Mouse (Mus musculus) hindbrain, postnatal 0 days (tissue): Measurements from ENCODE around the gene Mkln1. TPM values are rescaled to one million over a fixed set of nuclear protein-coding genes. Genes with fewer than 3 reads are reported as not detected.

Experiments
- ATAC-seq: fragments of 200-750 bp; cut with Nextera tagmentation; 2 replicates; pipeline ENCODE4 v1.8.0; 2017; ENCODE audit warnings: mild to moderate bottlenecking, moderate TSS enrichment, moderate library complexity
- DNase-seq: peaks from one replicate; pipeline ENCODE4 v3.0.0-alpha.2; 2015; ENCODE audit warnings: low spot score
- H3K27ac ChIP-seq: fragments of 300-500 bp; sonication (generic); 2 replicates; pipeline ENCODE4 v1.5.1; 2014; ENCODE audit warnings: mild to moderate bottlenecking
- H3K27me3 ChIP-seq: fragments of 300-500 bp; sonication (generic); 2 replicates; pipeline ENCODE4 v1.6.1; 2014; ENCODE audit warnings: low read length, mixed read lengths; ENCODE audit not compliant: insufficient read depth
- H3K36me3 ChIP-seq: fragments of 300-500 bp; sonication (generic); 2 replicates; pipeline ENCODE4 v1.6.1; 2014; ENCODE audit warnings: low read length, mixed read lengths; ENCODE audit not compliant: insufficient read depth
- H3K4me1 ChIP-seq: fragments of 300-500 bp; sonication (generic); 2 replicates; pipeline ENCODE4 v1.6.1; 2014; ENCODE audit warnings: antibody characterized with exemption, low read length, mixed read lengths; ENCODE audit not compliant: insufficient read depth
- H3K4me2 ChIP-seq: fragments of 300-500 bp; sonication (generic); 2 replicates; pipeline ENCODE4 v1.6.1; 2014; ENCODE audit warnings: low read depth, mild to moderate bottlenecking, low read length, moderate library complexity, mixed read lengths
- H3K4me3 ChIP-seq: fragments of 300-500 bp; sonication (generic); 2 replicates; pipeline ENCODE4 v1.5.1; 2014; ENCODE audit warnings: low read length
- H3K9ac ChIP-seq: fragments of 300-500 bp; sonication (generic); replicated peaks from 2 replicates; pipeline ENCODE4 v1.6.1; 2014; ENCODE audit warnings: mild to moderate bottlenecking, low read length, moderate library complexity, mixed read lengths
- H3K9me3 ChIP-seq: fragments of 300-500 bp; sonication (generic); 2 replicates; pipeline ENCODE4 v1.6.1; 2016; ENCODE audit warnings: low read length, mixed read lengths
- CTCF ChIP-seq: IDR thresholded peaks from 2 replicates; pipeline ENCODE4 v1.5.1; 2016; ENCODE audit warnings: antibody characterized with exemption, control low read depth, low read depth
- WGBS: fragments of 180-500 bp; shearing (Covaris S2); extraction: QIAGEN DNeasy Blood & Tissue Kit; methylation state at CpG from one replicate; pipeline ENCODE4 v1.1.7; 2014; 5-methylcytosine and 5-hydroxymethylcytosine counted together
- polyA plus RNA-seq: library from polyadenylated mRNA; unstranded; fragments of >200 nt; fragmentation: Nextera tagmentation; extraction: Ambion mirVana; gene quantifications from 2 replicates; pipeline ENCODE4 v1.2.1, GENCODE M21; 2015
- total RNA-seq: library from RNA; depleted of rRNA; stranded (reverse); fragments of >200 nt; gene quantifications from 2 replicates; pipeline ENCODE4 v1.2.3, GENCODE M21; 2014

Gene Mkln1
- total and polyA plus RNA-seq, 2 experiments from 2014 or later, result 53.4 to 88.3 TPM

DNA sequence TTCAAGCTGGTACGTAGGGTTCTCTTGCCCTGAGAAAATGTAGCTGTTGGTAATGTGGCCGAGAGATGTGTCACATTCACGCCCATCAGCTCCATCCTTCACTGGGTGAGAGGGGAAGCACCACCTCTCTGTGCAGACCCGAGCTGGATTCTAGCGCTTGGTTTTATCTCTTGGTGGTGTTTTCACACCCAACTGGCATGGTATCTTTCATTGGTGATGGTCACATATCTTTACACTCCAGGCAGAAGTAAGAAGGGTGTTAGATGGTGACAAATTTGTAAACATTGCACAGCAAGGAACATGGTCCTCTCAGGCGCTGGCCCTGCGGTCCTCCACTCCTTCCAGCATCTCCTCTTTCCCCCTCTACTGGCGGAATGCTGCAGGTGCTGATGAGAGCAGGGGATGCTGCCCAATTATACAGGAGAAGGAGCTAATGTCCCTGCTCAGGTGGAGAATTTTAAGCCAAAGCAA is 120.5 kb downstream of the Mkln1 start:
- WGBS, result 69% methylated on average over 8 of the region's 8 CpGs
- peak; percentile 75 for TF ChIP-seq CTCF
- H3K4me3 ChIP-seq, result no peak overlapping the region
- H3K9me3 ChIP-seq, result no peaks in the 10 kb centered on the region
- ATAC-seq, result peak; percentile 60; the same call in 1 of the 2 replicates
- no peak overlapping the region for H3K27ac ChIP-seq
- peaks cover 9% of the 10 kb centered on the region; the same call in 1 of the 2 replicates for H3K4me1 ChIP-seq
- H3K36me3 ChIP-seq, result 0 out of 2 replicates have a peak, but pooled peaks cover under 1% of the 10 kb centered on the region
- DNase-seq, result peak; percentile 67
- no peak overlapping the region for H3K4me2 ChIP-seq
- H3K27me3 ChIP-seq, result no peaks in the 10 kb centered on the region
- no peak overlapping the region for H3K9ac ChIP-seq

DNA sequence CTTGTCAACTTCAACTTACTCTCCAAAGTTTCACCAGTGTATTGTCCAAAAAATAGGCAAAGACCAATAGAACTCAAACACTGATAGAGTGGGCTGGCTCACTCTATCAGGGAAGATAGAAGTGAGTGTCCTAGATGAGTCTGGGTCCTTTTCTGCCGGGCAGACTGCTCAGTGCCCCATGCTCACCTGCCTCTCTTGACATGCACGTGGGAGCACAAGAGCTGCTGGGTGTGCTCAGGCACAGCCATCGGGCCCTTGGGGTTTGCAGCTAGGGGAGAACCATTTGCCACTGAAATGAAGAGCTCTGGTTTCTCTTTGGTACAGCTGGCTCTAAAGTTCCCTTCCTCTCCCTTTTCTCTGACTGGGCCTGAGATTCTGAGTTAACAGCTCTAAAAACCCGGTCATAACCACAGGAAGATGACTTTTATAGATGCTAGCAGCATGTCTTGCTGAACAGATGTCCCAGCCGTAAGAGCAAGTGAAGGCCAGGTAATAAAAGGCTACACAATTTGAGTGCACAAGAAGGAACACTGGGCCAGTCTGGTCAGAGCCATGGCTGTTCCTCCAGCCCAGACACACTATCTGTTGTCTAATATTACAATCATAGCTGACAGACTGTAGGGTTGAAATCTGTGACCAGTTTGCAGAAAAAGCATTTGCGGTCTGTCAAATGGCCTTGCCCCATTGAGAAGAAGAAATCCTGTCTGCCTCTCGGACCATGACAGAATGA is 122.1 kb downstream of the Mkln1 start:
- no peak overlapping the region for H3K4me3 ChIP-seq
- 57% methylated on average over 7 of the region's 7 CpGs for WGBS
- no peaks in the 10 kb centered on the region for H3K27me3 ChIP-seq
- DNase-seq (peak; percentile 31), ATAC-seq (no peak)
- no peak overlapping the region for H3K4me2 ChIP-seq
- H3K9ac ChIP-seq, result no peak overlapping the region
- H3K36me3 ChIP-seq, result 0 out of 2 replicates have a peak, but pooled peaks cover 5% of the 10 kb centered on the region
- peak overlapping the region; percentile 60 for H3K27ac ChIP-seq
- no peak for TF ChIP-seq CTCF
- peaks cover 9% of the 10 kb centered on the region; the same call in 1 of the 2 replicates for H3K4me1 ChIP-seq
- H3K9me3 ChIP-seq, result no peaks in the 10 kb centered on the region

DNA sequence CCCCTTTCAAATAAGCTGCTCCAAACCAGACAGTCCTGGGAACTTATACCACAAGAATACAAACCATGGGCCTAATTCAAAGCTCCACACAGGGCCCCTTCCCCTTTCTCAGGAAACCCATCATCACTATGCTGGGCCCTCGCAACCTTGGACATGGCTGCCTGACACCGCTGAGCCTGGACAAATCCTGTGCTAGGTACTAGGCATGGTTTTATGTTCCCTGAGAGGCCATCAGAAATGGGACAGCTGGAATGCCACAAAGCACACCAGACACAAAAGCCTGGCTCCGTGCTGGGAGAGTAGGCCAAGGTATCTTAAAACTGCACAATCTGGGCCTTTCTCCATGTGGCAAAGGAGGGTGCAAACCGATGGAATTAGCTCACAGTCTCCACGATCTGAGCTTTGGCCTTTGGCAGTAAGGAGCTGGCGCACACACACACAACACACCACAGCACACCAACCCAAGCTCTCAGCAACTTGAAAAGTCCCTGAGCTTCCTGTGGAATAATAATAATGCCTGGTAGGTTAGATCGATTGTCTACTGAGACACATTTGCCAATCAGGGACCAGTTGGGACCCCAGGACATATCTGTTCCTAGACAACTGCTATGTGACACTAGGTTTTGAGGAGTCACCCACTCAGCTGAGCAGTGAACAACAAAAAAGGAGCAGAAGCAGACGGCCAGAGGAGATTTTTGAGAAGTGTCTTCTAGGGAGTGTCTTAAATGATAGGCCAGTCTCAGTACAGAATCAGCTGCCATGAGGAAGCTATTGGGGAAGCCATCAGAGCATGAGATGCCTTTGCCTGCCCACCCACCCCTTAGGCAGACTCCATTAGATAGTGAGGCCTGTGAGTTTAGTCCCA is 123.2 kb downstream of the Mkln1 start:
- no peak overlapping the region for H3K4me3 ChIP-seq
- 0 out of 2 replicates have a peak, but pooled peaks cover 5% of the 10 kb centered on the region for H3K36me3 ChIP-seq
- peak overlapping the region; percentile 60 for H3K27ac ChIP-seq
- H3K27me3 ChIP-seq, result no peaks in the 10 kb centered on the region
- H3K9ac ChIP-seq, result no peak overlapping the region
- H3K4me2 ChIP-seq, result no peak overlapping the region
- H3K9me3 ChIP-seq, result no peaks in the 10 kb centered on the region
- DNase-seq (no peak), ATAC-seq (no peak)
- no peak for TF ChIP-seq CTCF
- peaks cover 9% of the 10 kb centered on the region; the same call in 1 of the 2 replicates for H3K4me1 ChIP-seq
- WGBS, result 71% methylated on average over 8 of the region's 8 CpGs

DNA sequence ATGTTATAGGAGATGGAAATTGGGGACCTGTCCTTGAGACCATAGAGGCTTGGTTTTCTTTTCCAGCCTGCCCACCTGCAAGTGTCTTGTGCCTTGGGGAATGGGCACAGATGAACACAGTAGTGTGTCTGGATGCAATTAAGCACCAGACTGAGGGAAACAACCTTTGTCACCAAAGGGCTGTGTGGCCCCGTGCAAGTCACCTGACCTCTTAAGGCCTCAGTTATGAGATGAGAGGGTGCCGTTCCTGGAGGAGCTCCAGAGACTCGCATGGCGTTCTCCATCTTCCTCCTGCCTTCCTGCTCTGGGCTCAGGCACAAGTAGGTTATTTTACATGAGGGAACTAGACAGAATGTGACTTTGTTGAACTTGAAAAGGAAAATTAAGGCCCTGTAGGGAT is 123.9 kb downstream of the Mkln1 start:
- Histone ChIP-seq H3K9ac (no peak overlapping the region), H3K4me3 (no peak overlapping the region), H3K27me3 (no peaks in the 10 kb centered on the region), H3K4me1 (peaks cover 5% of the 10 kb centered on the region; the same call in 1 of the 2 replicates), H3K9me3 (no peaks in the 10 kb centered on the region), H3K4me2 (no peak overlapping the region), H3K27ac (0 out of 2 replicates have a peak overlapping the region, but pooled peaks have one; percentile 22), H3K36me3 (0 out of 2 replicates have a peak, but pooled peaks cover 5% of the 10 kb centered on the region)
- WGBS, result 83% methylated on average over 4 of the region's 4 CpGs
- DNase-seq (no peak), ATAC-seq (no peak)
- TF ChIP-seq CTCF, result no peak

DNA sequence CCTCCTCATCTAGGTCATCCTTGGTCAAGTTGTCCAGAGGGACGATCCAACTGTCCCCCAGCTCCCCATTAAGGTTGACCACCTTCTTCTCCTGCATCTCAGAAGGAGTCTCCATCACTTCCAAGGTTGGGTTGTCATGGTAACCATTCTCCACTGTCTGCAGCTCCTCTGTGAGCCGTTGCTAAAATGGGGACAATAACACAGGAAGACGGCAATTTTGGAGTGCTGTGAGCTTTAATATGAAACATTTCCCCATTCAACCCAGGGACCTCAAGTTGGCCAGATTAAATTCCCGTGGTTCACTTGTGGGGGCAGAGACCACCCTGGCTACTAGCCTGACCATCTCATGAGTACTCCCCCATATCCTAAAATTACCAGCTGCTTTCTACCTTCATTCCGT is 124.5 kb downstream of the Mkln1 start:
- 0 out of 2 replicates have a peak overlapping the region, but pooled peaks have one; percentile 22 for H3K27ac ChIP-seq

DNA sequence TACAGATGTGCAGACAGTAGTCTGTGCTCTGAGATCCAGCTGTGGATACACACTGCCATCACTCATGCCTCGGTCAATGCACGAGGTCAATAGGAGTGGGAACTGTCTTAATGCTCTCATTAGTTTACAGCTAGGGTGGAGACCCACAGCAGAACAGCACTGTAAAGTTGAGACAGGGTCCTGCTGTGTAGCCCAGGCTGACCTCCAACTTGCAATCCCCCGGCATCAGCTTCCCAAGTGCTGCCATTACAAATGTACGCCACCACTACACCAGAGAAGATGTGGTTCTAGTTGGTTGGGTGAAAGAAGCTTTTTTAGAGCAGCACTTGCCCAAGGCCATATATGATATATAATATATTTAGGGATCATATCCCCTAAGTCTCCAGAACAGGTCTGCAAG is 125.1 kb downstream of the Mkln1 start:
- H3K27me3 ChIP-seq, result no peaks in the 10 kb centered on the region
- H3K36me3 ChIP-seq, result 0 out of 2 replicates have a peak, but pooled peaks cover 5% of the 10 kb centered on the region
- ATAC-seq (no peak), DNase-seq (no peak)
- H3K4me2 ChIP-seq, result no peak overlapping the region
- WGBS, result 84% methylated on average over 4 of the region's 4 CpGs
- no peak overlapping the region for H3K9ac ChIP-seq
- H3K4me1 ChIP-seq, result 0 out of 2 replicates have a peak, but pooled peaks cover 4% of the 10 kb centered on the region
- no peak for TF ChIP-seq CTCF
- H3K9me3 ChIP-seq, result no peaks in the 10 kb centered on the region
- no peak overlapping the region for H3K27ac ChIP-seq
- H3K4me3 ChIP-seq, result no peak overlapping the region

More for the DNA sequence above, 124.5 kb downstream of the Mkln1 start:
- DNase-seq (peak; percentile 51), ATAC-seq (no peak)
- H3K4me1 ChIP-seq, result 0 out of 2 replicates have a peak, but pooled peaks cover 4% of the 10 kb centered on the region
- no peak for TF ChIP-seq CTCF
- H3K9ac ChIP-seq, result no peak overlapping the region
- WGBS, result 31% methylated on average over 5 of the region's 5 CpGs
- H3K4me3 ChIP-seq, result no peak overlapping the region
- H3K4me2 ChIP-seq, result no peak overlapping the region
- H3K27me3 ChIP-seq, result no peaks in the 10 kb centered on the region
- H3K9me3 ChIP-seq, result no peaks in the 10 kb centered on the region
- H3K36me3 ChIP-seq, result 0 out of 2 replicates have a peak, but pooled peaks cover 5% of the 10 kb centered on the region
